Mouse (Mus musculus): ENCODE measurements around the gene Chchd1. TPM values are rescaled to one million over a fixed set of nuclear protein-coding genes. Genes with fewer than 3 reads are reported as not detected.

Chchd1 gene
- total RNA-seq, 2 experiments from 2014 or later, result 120 to 126 TPM

GRCm38 (mm10) chr14:20749494-20750051 is 46.8 kb downstream of the Chchd1 start:
- no peak for DNase-seq (ENCODE audit: low spot score)
- intact Hi-C loops (cut with DNase I), result loop anchor here (10.0 kb wide), 1 partner anchor 255 kb away; no protein-coding TSS in a partner anchor

GRCm38 (mm10) chr14:20750503-20750902 is 47.7 kb downstream of the Chchd1 start:
- intact Hi-C loops (cut with DNase I), result loop anchor here (10.0 kb wide), 1 partner anchor 254 kb away; no protein-coding TSS in a partner anchor
- no peak for DNase-seq (ENCODE audit: low spot score)

GRCm38 (mm10) chr14:20753792-20754191 is 51.0 kb downstream of the Chchd1 start:
- no peak for DNase-seq (ENCODE audit: low spot score)
- intact Hi-C loops (cut with DNase I), result loop anchor here (10.0 kb wide), 1 partner anchor 251 kb away; no protein-coding TSS in a partner anchor

Small RNA genes lying within 50 kb of the gene (microRNA-seq; reads per million reads assigned to microRNA genes)
- gene Mir6946, result 1.1 reads per million

Other genes with a start within 250 kb of the Chchd1 start
- gene Anxa7, start 222.9 kb upstream of the Chchd1 start, total RNA-seq (2021), result 10 to 100 TPM; 49.8 to 54.1 TPM
- under 1 TPM; 0.36 to 0.49 TPM for gene Mss51, start 206.1 kb upstream of the Chchd1 start, total RNA-seq (2021)
- gene Ppp3cb, start 156.4 kb upstream of the Chchd1 start, total RNA-seq (2021), result 10 to 100 TPM; 62.4 to 64.3 TPM
- gene Usp54, start 61.9 kb upstream of the Chchd1 start, total RNA-seq (2021), result 10 to 100 TPM; 16.6 to 17.6 TPM
- gene Myoz1, start 46.5 kb upstream of the Chchd1 start, total RNA-seq (2021), result under 1 TPM; 0.39 to 0.67 TPM
- 100 to 1,000 TPM; 128 to 138 TPM for gene Synpo2l, start 34.7 kb upstream of the Chchd1 start, total RNA-seq (2021)
- 100 to 1,000 TPM in 1 of 2 experiments, 10 to 100 TPM in 1; 96.8 to 107 TPM for gene Sec24c, start 28.7 kb upstream of the Chchd1 start, total RNA-seq (2021)
- 1 to 10 TPM; 6.0 to 7.4 TPM for gene Fut11, start 8.0 kb upstream of the Chchd1 start, total RNA-seq (2021)
- 10 to 100 TPM; 46.6 to 47.6 TPM for gene Zswim8, start 4.5 kb downstream of the Chchd1 start, total RNA-seq (2021)
- 10 to 100 TPM; 10.0 to 12.6 TPM for gene Ndst2, start 31.6 kb downstream of the Chchd1 start, total RNA-seq (2021)
- 10 to 100 TPM; 50.4 to 59.5 TPM for gene Camk2g, start 91.1 kb downstream of the Chchd1 start, total RNA-seq (2021)
- 1 to 10 TPM; 4.5 to 4.6 TPM for gene Plau, start 133.7 kb downstream of the Chchd1 start, total RNA-seq (2021)
- 100 to 1,000 TPM; 126 to 132 TPM for gene Vcl, start 226.4 kb downstream of the Chchd1 start, total RNA-seq (2021)

Data from heart, postnatal 25 days (tissue).